Mouse (Mus musculus) kidney, postnatal 14 days (tissue): ENCODE measurements around the gene Unc45b.

Experiments used
- DNase-seq: peaks from one replicate; pipeline ENCODE4 v3.0.0; 2022; ENCODE audit warnings: mixed read lengths

The Unc45b gene

GRCm38 (mm10) chr11:82910250-82910649, at the start of gene Unc45b:
TSS of gene Unc45b (plus strand) at chr11:82910550.
- no peak for DNase-seq

DNA sequence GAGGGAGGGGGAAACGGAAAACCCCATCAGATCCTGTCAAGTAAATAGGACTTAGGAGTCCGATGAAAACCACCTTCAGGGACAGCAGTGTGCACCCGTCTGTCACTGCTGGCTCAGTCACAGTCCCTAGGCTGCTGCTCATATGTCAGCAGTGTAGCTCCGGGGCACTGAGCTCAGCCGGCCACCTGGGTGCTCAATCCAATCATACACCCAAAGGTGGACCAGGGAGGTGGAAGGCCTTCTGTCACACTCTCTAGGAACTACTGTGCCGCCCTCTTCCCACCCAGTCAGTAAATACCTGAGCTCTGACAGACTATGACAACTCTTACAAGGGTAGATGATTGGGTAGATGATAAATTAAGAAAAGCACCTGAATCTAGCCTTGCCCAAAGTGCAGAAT, 49.6 kb upstream of the Unc45b start:
- no peak for DNase-seq

- DNase-seq = no peak
These were observed 48.8 kb upstream of the Unc45b start for GRCm38 (mm10) chr11:82861558-82861957.

DNA sequence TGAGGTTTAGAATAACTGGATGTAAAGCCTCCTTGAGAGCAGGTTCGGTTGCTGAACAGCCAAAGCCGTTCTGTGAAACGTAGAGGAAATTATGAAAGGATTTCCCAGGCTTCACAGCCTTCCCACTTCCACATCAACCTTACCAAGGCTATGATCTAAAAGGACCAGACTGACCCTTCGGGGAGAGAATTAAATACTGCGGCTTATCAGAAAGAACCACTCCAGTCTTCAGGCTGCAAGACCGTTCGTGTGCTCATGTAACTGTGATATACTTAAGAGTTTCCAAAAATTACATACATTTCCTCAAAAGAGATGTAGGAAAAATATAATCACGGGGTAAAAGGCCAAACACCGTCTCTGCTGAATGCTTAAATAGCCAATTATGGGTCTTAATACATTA, 47.7 kb upstream of the Unc45b start:
- no peak for DNase-seq

- no peak for DNase-seq
These were observed 47.3 kb upstream of the Unc45b start for GRCm38 (mm10) chr11:82863059-82863458.

DNA sequence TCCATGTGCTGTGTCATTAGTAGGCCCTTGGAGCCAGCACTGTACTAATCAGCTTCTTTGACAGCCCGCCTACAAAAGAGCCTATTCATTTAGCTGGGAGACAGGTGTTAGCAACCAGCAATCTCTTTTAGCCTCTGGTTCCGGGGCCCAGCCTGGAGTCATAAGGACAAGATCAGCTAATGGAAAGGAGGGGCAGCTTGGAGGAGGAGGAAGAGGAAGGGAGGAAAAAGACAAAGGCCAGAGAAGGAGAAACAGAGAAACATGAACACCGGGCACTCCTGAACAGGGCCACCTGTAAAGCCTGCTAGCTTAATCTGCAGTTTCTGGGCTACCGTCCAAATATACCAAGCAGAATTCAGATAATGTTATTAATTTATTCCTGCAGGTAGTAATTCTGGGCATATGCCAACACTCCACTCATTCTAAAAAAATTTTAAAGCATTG, 46.8 kb upstream of the Unc45b start:
- DNase-seq = peak; percentile 31

DNA sequence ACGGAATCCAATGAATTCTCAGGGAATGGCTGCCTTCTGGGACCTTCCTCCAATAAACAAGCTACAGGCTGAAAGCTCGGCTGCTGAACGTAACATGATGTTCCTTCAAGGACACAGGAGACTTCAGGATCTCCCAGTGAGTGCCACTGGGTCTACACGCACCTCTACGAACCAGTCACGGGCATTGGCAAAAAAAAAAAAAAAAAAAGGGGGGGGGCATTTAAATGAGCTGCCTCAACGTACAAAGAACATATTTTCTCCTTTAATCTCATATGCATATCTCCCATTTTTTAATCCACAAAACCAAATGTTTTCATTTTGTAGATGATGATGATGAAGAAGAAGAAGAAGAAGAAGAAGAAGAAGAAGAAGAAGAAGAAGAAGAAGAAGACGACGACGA, 44.4 kb upstream of the Unc45b start:
- no peak for DNase-seq

GRCm38 (mm10) chr11:82866850-82867564, 43.3 kb upstream of the Unc45b start:
- DNase-seq = no peak

- no peak for DNase-seq
These were observed 42.4 kb upstream of the Unc45b start for GRCm38 (mm10) chr11:82867956-82868355.

- DNase-seq = no peak
These were observed 40.7 kb upstream of the Unc45b start for GRCm38 (mm10) chr11:82869506-82870172.

- peak; percentile 83 for DNase-seq
These were observed 39.9 kb upstream of the Unc45b start for GRCm38 (mm10) chr11:82870173-82871030.

- peak; percentile 96 for DNase-seq
These were observed 39.3 kb upstream of the Unc45b start, which contains the start of gene Rffl for GRCm38 (mm10) chr11:82871031-82871446. TSS of gene Rffl (minus strand) at chr11:82871210.

GRCm38 (mm10) chr11:82874924-82875323, 35.4 kb upstream of the Unc45b start:
- no peak for DNase-seq

DNA sequence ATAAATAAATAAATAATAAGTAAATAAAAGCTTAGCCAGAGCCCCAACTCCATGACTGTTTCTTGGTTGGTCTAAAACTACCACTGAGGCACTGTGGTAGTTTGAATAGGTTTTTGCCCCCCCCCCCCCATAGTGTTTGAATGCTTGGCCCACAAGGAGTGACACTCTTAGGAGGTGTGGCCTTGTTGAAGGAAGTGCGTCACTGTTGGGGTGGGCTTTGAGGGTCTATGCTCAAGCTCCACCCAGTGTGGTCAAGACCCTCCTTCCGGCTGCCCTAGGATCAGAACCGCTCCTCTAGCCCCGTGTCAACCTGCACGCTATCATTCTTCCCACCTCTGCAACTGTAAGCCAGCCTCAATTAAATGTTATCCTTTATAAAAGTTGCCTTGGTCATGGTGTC, 34.7 kb upstream of the Unc45b start:
- DNase-seq = no peak

DNA sequence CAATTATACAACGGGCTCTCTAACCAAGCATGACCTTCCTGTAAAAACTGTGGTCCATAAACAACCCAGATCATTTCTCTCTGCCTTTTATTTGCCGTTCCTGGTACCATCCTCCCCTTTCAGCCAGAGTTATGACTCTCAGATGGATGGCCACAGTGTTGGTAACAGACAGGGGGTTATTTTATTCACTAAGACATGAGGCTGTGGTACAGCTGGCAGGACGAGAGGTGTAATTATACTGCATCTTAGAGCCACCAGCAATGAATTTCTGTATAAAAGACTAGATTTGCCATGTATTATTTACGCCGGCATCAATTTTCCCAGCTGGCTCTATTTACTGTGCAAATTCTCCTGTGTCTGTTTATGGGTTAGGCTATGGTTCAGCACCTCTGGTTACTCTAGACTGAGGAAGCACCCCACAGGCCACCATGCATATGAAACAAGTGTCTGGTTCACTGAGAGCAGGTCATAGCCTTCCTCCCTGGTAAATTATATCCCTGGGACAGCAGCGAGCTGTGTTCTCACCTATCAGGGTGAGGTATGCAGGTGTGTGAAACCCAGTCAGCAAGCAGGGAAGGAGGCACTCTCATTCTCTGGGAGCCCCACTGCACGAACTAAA, 32.5 kb upstream of the Unc45b start:
- DNase-seq = no peak

- DNase-seq = no peak
These were observed 27.2 kb upstream of the Unc45b start for GRCm38 (mm10) chr11:82883180-82883579.

- no peak for DNase-seq
These were observed 23.8 kb upstream of the Unc45b start for GRCm38 (mm10) chr11:82886559-82886958.

- peak; percentile 64 for DNase-seq
These were observed 21.8 kb upstream of the Unc45b start for GRCm38 (mm10) chr11:82888491-82888946.

- peak; percentile 46 for DNase-seq
These were observed 20.6 kb upstream of the Unc45b start for GRCm38 (mm10) chr11:82889524-82890341.

DNA sequence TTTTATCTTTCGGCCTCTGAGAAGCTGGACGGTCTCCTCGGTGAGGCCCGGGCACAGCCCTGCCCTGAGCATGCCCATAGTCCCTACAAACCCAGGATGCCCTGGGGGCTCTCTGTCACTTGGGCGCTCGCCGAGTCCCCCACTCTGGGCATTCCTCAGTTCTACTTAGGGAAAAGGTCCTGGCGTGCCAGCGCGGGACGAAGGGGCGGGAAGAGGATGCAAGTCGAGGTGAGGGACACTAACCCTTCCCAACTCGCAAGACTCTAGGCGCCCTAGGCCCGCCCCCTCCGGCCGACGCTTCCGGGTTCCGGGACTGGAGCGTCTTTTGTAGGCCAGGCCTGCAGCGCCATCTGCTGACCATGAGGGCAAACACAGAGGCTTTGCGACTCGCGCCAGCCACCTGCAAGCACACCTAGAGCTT, 20.0 kb upstream of the Unc45b start, which contains the start of gene Rad51d:
Gene Rad51d, minus strand, starts transcription at position 273 of the 421 bp plus-strand sequence.
- peak; percentile 95 for DNase-seq

GRCm38 (mm10) chr11:82891936-82892335, 18.4 kb upstream of the Unc45b start, which contains the start of gene Fndc8:
TSS of gene Fndc8 (plus strand) at chr11:82892124.
- no peak for DNase-seq

GRCm38 (mm10) chr11:82897478-82897877, 12.9 kb upstream of the Unc45b start:
- peak; percentile 30 for DNase-seq
